Mouse (Mus musculus): ENCODE data around the gene Mrpl1.

GRCm38 (mm10) chr5:96183211-96183610 lies 26.1 kb upstream of the Mrpl1 start:
- TF ChIP-seq HCFC1 (IDR thresholded peaks at IDR 0.05; ENCODE audit: borderline replicate concordance, insufficient read depth, low read length): no peak
- no peak for TF ChIP-seq MAFK (IDR thresholded peaks at IDR 0.05; ENCODE audit: insufficient read depth, low read depth, low read length)
